ENCODE assay signal across 9 mouse cellular contexts in genomic region chr4:80765781-80766180, GRCm38 (mm10).
DNase-seq lines count a peak whose midpoint lies in the region; ATAC-seq and TF ChIP-seq lines count a peak whose summit lies in the region.
"Had no signal": no experiment of that assay in that cellular context is flagged by ENCODE, and none has a peak within 500 bp of the region (broad histone marks: within the 10 kb centered on the region; RNA-seq: fewer than 3 reads in every experiment).

No protein-coding gene starts in this region.

- H3K36me3 ChIP-seq in C2C12 (ENCODE audit: control insufficient read depth, insufficient read depth): no peaks in the 10 kb centered on the region
- no peaks in the 10 kb centered on the region for H3K36me3 ChIP-seq in lung, postnatal 0 days (ENCODE audit: insufficient read depth, low read length)

- peak; percentile 71 for ATAC-seq in Patski
- ATAC-seq in granulocyte monocyte progenitor cell, adult 5-6 weeks (replicated peaks; ENCODE audit: poor library complexity, severe bottlenecking): peak; percentile 72
- ATAC-seq in lung, postnatal 0 days: no peak

- TF ChIP-seq EP300 in lung, postnatal 0 days (IDR thresholded peaks at IDR 0.05): no peak

- H3K79me3 ChIP-seq in C2C12 (ENCODE audit: low read depth): no peaks in the 10 kb centered on the region

- no peak for DNase-seq in Patski (ENCODE audit: low read depth, low spot score)
- DNase-seq in cerebellum, postnatal 4 days (ENCODE audit: low spot score in 2 of 2): peak; percentile 25 to 77
- DNase-seq in layer of hippocampus, adult 11-12 months (ENCODE audit: low spot score): peak; percentile 74
- peak; percentile 40 for DNase-seq in lung, postnatal 0 days (ENCODE audit: low spot score)
- peak; percentile 43 for DNase-seq in right cerebral cortex, postnatal 25 days
- no peak for DNase-seq in c-Kit-positive CD71-positive TER-119-positive erythroid progenitor cells, embryonic 14.5 days (ENCODE audit: low spot score)

- no peak overlapping the region for H3K27ac ChIP-seq in lung, postnatal 0 days (ENCODE audit: low read length)

- no peaks in the 10 kb centered on the region for H3K79me2 ChIP-seq in C2C12 (ENCODE audit: control insufficient read depth, insufficient read depth)

- in situ Hi-C loops in Patski (cut with MboI; ENCODE audit: low pct_unique_long_range_greater_than_20kb): loop anchor here (10.0 kb wide), 1 partner anchor 231 kb away; no protein-coding TSS in a partner anchor

- H3K4me2 ChIP-seq in lung, postnatal 0 days (replicated peaks; ENCODE audit: low read depth, low read length): no peak overlapping the region

- no peak overlapping the region for H3ac ChIP-seq in C2C12 (ENCODE audit: control insufficient read depth, insufficient read length, low read depth)

- H3K9ac ChIP-seq in lung, postnatal 0 days (replicated peaks; ENCODE audit: low read depth): no peak overlapping the region

- H3K9me3 ChIP-seq in lung, postnatal 0 days (ENCODE audit: low read length): no peaks in the 10 kb centered on the region

- no peak overlapping the region for H3K4me3 ChIP-seq in C2C12 (ENCODE audit: insufficient read depth, poor library complexity, severe bottlenecking)
- H3K4me3 ChIP-seq in lung, postnatal 0 days (ENCODE audit: low read depth, low read length): no peak overlapping the region
- H3K4me3 ChIP-seq: erythroblast, embryonic 14.5 days had no signal

- WGBS in lung, postnatal 0 days: 37% methylated on average over 4 of the region's 4 CpGs

- POLR2A ChIA-PET in Patski (lab: Charles Lee): no interaction called here

- H3K4me1 ChIP-seq in lung, postnatal 0 days (ENCODE audit: insufficient read depth, low read depth, low read length): no peaks in the 10 kb centered on the region

- CTCF ChIA-PET in Patski (lab: Charles Lee): interaction anchor here (0.6 to 1.6 kb wide), 3 partner anchors 9 to 14 kb away, joined by 3 to 4 read pairs (median 3); no protein-coding TSS in a partner anchor

- TF ChIP-seq CTCF in C2C12 (IDR thresholded peaks at IDR 0.05; ENCODE audit: control insufficient read depth, insufficient read depth, insufficient read length) (peak; percentile 11), Patski (IDR thresholded peaks at IDR 0.05) (peak; percentile 63)
- TF ChIP-seq CTCF in lung, postnatal 0 days (IDR thresholded peaks at IDR 0.05): peak; percentile 71

- H3K27me3 ChIP-seq in C2C12 (ENCODE audit: control insufficient read depth, insufficient read depth, insufficient read length): no peaks in the 10 kb centered on the region
- no peaks in the 10 kb centered on the region for H3K27me3 ChIP-seq in Patski
- no peaks in the 10 kb centered on the region for H3K27me3 ChIP-seq in lung, postnatal 0 days (replicated peaks; ENCODE audit: insufficient read depth, low read length)

TF ChIP-seq in C2C12, 6 proteins besides CTCF, POLR2A, EP300 and RAD21:
- TF ChIP-seq MAX (IDR thresholded peaks at IDR 0.05) (no peak), USF1 (IDR thresholded peaks at IDR 0.05; ENCODE audit: low read depth) (no peak), CEBPB (IDR thresholded peaks at IDR 0.05; ENCODE audit: low read depth) (no peak), FOSL1 (IDR thresholded peaks at IDR 0.05; ENCODE audit: insufficient read depth, low read length, poor library complexity, severe bottlenecking) (no peak), MYOD1 (IDR thresholded peaks at IDR 0.05; ENCODE audit: control insufficient read depth, insufficient read length, low read depth) (no peak), MYOG (IDR thresholded peaks at IDR 0.05; ENCODE audit: control insufficient read depth, extremely low read depth, insufficient read length) (no peak)
TF ChIP-seq in C2C12: peak in this region for 0.

Comparison
In these comparisons a context has a peak if more than half of its experiments do, and no peak if none do; other contexts are left out.
1. CTCF ChIP-seq: peak in every context shown above with its lines; median percentile 71 in lung, postnatal 0 days; 63 in Patski; 11 in C2C12.
2. DNase-seq: peak in cerebellum, postnatal 4 days (2 of 2), layer of hippocampus, adult 11-12 months (single experiment), lung, postnatal 0 days (single experiment) and right cerebral cortex, postnatal 25 days (single experiment); none in Patski (single experiment) and c-Kit-positive CD71-positive TER-119-positive erythroid progenitor cells, embryonic 14.5 days (single experiment).